Mouse (Mus musculus) megakaryocyte, embryonic 14.5 days (primary cell): ENCODE measurements around the gene Gfm2.
"Not testable (repeated sequence)": the region's sequence is repeated elsewhere in the genome, so short reads cannot be mapped to it uniquely, and the experiment has no call there.

ENCODE experiments used
- FLI1 ChIP-seq: IDR thresholded peaks from 2 replicates; pipeline ENCODE4 v1.6.1; 2012; ENCODE audit warnings: low read length, inconsistent platforms, mixed read lengths
- GATA1 ChIP-seq: IDR thresholded peaks from 3 replicates; pipeline ENCODE4 v1.6.1; 2012; ENCODE audit warnings: mixed read lengths, low read length, inconsistent platforms, borderline replicate concordance

DNA sequence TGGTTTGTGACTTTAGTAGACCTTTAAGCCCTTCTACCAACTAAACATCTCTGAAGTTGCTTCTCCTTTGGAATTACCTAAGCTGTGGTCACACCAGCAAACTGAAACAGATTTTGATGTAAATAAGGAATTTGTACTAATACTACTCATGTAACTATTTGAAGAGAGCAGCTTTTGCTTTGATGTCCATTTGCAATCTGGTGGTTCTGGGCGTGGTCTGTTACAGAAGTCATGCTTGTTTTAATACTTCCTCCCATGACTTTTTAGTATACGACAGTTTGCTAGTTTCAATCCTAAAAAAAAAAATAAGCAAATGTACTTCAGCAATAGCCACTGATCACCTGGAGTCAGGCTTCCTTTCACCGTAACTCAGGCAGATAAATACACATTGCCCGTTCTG is 8.1 kb upstream of the Gfm2 start:
- not testable (repeated sequence) for TF ChIP-seq GATA1, FLI1
